Mouse (Mus musculus) intestine, embryonic 14.5 days (tissue): ENCODE results near the gene Ano2. TPM values are rescaled to one million over a fixed set of nuclear protein-coding genes. Genes with fewer than 3 reads are reported as not detected.

ENCODE experiments used
- ATAC-seq: fragments of 200-750 bp; cut with Nextera tagmentation; replicated peaks from 2 replicates; pipeline ENCODE4 v1.8.0; 2017; ENCODE audit warnings: low read depth, moderate number of reproducible peaks, moderate TSS enrichment, moderate library complexity; ENCODE audit not compliant: low FRiP score, low TSS enrichment
- DNase-seq: peaks from one replicate; pipeline ENCODE4 v3.0.0-alpha.2; 2018; ENCODE audit warnings: low spot score
- H3K27ac ChIP-seq: fragments of 300-500 bp; sonication (generic); 2 replicates; pipeline ENCODE4 v1.5.1; 2014; ENCODE audit warnings: low read depth, mild to moderate bottlenecking, control low read depth
- H3K27me3 ChIP-seq: fragments of 300-500 bp; sonication (generic); replicated peaks from 2 replicates; pipeline ENCODE4 v1.6.1; 2014; ENCODE audit warnings: low read length, control low read depth; ENCODE audit not compliant: control insufficient read depth, insufficient read depth
- H3K36me3 ChIP-seq: fragments of 300-500 bp; sonication (generic); 2 replicates; pipeline ENCODE4 v1.6.1; 2014; ENCODE audit warnings: low read length, control low read depth; ENCODE audit not compliant: control insufficient read depth, insufficient read depth
- H3K4me1 ChIP-seq: fragments of 300-500 bp; sonication (generic); replicated peaks from 2 replicates; pipeline ENCODE4 v1.6.1; 2014; ENCODE audit warnings: low read length, control low read depth, mixed read lengths; ENCODE audit not compliant: control insufficient read depth, insufficient read depth
- H3K4me2 ChIP-seq: fragments of 300-500 bp; sonication (generic); 2 replicates; pipeline ENCODE4 v1.6.1; 2014; ENCODE audit warnings: low read length
- H3K4me3 ChIP-seq: fragments of 300-500 bp; sonication (generic); 2 replicates; pipeline ENCODE4 v1.5.1; 2014; ENCODE audit warnings: low read depth, low read length, control low read depth, mixed read lengths
- H3K9ac ChIP-seq: fragments of 300-500 bp; sonication (generic); 2 replicates; pipeline ENCODE4 v1.6.1; 2014; ENCODE audit warnings: mild to moderate bottlenecking, low read length
- H3K9me3 ChIP-seq: fragments of 300-500 bp; sonication (generic); 2 replicates; pipeline ENCODE4 v1.6.1; 2016; ENCODE audit warnings: low read length, control low read depth; ENCODE audit not compliant: control insufficient read depth
- WGBS: fragments of 180-500 bp; shearing (Covaris S2); extraction: QIAGEN DNeasy Blood & Tissue Kit; methylation state at CpG from one replicate; pipeline ENCODE4 v1.1.7; 2014; 5-methylcytosine and 5-hydroxymethylcytosine counted together
- polyA plus RNA-seq: library from polyadenylated mRNA; unstranded; fragments of >200 nt; fragmentation: Nextera tagmentation; extraction: Ambion mirVana; gene quantifications from 2 replicates; pipeline ENCODE4 v1.2.1, GENCODE M21; 2014

Gene Ano2
- polyA plus RNA-seq, 1 experiment from 2014 or later: 0.50 TPM

DNA sequence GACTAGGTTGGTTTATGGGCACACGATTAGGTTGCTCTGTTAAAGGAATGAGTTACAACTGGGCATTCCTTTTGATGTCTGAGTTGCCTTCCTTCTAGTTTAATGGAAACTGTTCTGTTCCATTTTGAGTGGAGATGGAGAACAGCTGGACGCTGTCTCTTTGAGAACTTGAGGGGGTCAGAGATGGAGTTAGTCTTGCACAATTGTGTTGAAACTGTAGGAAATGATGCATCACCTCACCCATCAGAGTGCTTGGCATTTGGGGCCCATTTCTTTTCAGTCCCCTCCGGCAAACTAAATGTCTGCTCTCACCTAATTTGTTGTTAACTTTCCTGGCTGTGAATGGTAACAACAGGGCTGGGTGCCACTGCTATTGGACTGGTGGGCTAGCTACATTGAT, 151.1 kb downstream of the Ano2 start:
- no peaks in the 10 kb centered on the region for H3K4me1 ChIP-seq
- H3K27me3 ChIP-seq: no peaks in the 10 kb centered on the region
- H3K9ac ChIP-seq: no peak overlapping the region
- H3K4me3 ChIP-seq: no peak overlapping the region
- H3K9me3 ChIP-seq: no peaks in the 10 kb centered on the region
- ATAC-seq (no peak), DNase-seq (no peak)
- H3K4me2 ChIP-seq: no peak overlapping the region
- 63% methylated on average over 3 of the region's 3 CpGs for WGBS
- H3K27ac ChIP-seq: no peak overlapping the region
- no peaks in the 10 kb centered on the region for H3K36me3 ChIP-seq

DNA sequence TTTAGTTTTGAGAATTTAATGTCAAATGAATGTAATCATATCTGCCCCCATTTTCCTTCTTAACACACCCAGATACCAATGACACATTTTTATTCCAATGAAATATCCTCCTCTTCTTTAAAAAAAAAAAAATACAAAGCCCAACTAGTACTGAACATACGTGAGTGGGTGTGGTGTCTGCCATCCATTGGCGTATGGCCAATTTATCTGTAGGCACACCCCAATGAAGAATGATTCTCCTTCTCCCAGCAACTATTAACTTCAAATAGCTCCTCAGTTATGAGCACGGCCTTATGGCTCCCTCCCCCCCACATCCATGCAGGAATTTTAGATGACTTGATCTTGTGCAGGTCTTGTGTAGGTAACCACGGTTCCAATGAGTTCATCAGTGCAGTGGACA, 161.0 kb downstream of the Ano2 start:
- no peaks in the 10 kb centered on the region for H3K36me3 ChIP-seq
- no peaks in the 10 kb centered on the region for H3K4me1 ChIP-seq
- no peak for DNase-seq
- H3K9me3 ChIP-seq: no peaks in the 10 kb centered on the region
- H3K9ac ChIP-seq: no peak overlapping the region
- H3K4me3 ChIP-seq: no peak overlapping the region
- H3K27ac ChIP-seq: no peak overlapping the region
- no peak for ATAC-seq
- no peak overlapping the region for H3K4me2 ChIP-seq
- no peaks in the 10 kb centered on the region for H3K27me3 ChIP-seq
- whole genome bisulfite sequencing: 70% methylated on average over 4 of the region's 4 CpGs

DNA sequence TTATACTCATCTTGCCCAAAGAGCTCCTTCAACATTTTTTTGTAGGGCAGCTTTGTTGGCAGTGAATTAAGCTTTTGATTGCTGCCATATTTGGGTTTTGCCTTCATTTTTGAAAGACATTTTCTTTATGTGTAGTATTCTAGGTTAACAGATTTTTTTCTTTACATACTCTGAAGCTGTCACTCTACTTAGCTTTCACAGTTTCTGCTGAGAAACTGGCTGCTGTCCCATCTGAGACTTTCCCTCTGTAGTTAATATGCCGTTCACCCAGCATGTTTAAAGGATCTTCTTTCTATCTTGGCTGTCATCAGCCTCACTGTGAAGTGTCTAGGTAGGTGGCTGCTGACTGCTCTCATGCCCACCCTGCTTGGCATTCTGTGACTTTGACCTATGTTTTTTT, 168.1 kb downstream of the Ano2 start:
- Histone ChIP-seq H3K36me3 (no peaks in the 10 kb centered on the region), H3K9me3 (no peaks in the 10 kb centered on the region), H3K4me3 (no peak overlapping the region), H3K9ac (no peak overlapping the region), H3K27me3 (no peaks in the 10 kb centered on the region), H3K4me2 (no peak overlapping the region), H3K27ac (no peak overlapping the region), H3K4me1 (no peaks in the 10 kb centered on the region)
- WGBS: 82% methylated on average over 1 of the region's 1 CpGs
- no peak for DNase-seq
- ATAC-seq: no peak

DNA sequence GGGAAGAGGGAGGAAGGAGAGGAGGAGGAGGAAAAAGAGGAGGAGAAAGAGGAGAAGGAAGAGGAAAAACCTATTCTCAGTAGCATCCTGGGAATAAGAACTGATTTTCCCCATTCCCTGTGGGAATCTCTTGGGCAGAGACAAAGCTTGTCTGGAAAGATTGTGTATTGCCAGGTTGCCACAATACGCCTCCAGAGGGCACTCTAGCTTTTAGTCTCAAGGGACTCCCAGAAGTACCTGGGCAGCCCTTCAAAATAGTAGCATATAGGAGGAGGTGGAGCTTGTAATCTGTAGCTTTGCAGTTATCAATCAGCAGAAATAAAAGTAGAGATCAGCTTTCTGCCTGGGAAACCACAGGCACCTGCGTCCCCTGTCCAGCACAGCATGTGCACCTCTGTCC, 178.3 kb downstream of the Ano2 start:
- DNase-seq: peak; percentile 59
- WGBS: 24% methylated on average over 2 of the region's 2 CpGs
- no peak overlapping the region for H3K27ac ChIP-seq
- no peak overlapping the region for H3K4me3 ChIP-seq
- H3K9ac ChIP-seq: no peak overlapping the region
- no peaks in the 10 kb centered on the region for H3K9me3 ChIP-seq
- no peaks in the 10 kb centered on the region for H3K4me1 ChIP-seq
- no peak for ATAC-seq
- no peak overlapping the region for H3K4me2 ChIP-seq
- no peaks in the 10 kb centered on the region for H3K27me3 ChIP-seq
- no peaks in the 10 kb centered on the region for H3K36me3 ChIP-seq

DNA sequence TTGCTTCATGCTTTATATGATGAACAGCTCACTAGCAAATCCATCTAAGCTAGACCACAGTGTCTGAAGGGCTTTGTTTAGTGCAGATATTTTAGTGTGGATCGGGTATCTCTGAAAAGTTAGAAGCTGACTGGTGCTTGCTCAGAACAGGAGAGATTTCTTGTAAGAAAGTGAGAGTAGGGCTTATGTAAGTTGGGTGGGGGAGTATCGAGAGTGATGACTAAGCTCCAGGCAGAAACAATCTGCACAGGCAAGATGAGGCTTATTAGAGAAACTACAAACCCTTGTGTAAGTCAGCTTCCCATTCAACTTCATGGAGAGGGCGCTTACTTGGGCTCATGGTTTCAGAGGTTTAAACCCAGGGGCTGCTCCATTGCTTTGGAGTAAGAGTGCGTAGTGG, 181.3 kb downstream of the Ano2 start:
- Histone ChIP-seq H3K4me3 (no peak overlapping the region), H3K4me1 (no peaks in the 10 kb centered on the region), H3K9ac (no peak overlapping the region), H3K4me2 (no peak overlapping the region), H3K36me3 (no peaks in the 10 kb centered on the region), H3K27ac (no peak overlapping the region), H3K27me3 (no peaks in the 10 kb centered on the region), H3K9me3 (no peaks in the 10 kb centered on the region)
- ATAC-seq (no peak), DNase-seq (no peak)
- WGBS: 83% methylated on average over 4 of the region's 4 CpGs

DNA sequence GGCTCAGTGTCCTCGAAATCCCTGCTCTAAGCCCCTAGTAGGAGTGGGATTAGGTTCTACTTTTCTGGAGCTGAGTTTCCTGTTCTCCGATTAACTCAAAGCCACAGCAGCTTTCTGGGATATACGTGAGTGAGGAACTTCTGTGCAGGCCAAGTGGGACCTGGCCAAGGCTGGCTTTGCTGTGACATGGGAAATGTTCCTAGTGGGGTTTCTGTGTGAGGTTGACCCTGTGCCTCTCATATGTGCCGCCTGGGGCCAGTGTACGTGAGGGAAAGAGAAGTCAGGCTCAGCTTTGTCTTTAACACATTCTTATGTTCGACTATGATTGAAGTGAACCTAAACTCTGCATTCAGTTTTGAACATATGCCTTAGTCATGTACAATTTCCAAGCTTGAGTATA, 184.5 kb downstream of the Ano2 start:
- Histone ChIP-seq H3K4me1 (no peaks in the 10 kb centered on the region), H3K36me3 (no peaks in the 10 kb centered on the region), H3K27ac (no peak overlapping the region), H3K9me3 (no peaks in the 10 kb centered on the region), H3K27me3 (no peaks in the 10 kb centered on the region), H3K9ac (no peak overlapping the region), H3K4me2 (no peak overlapping the region), H3K4me3 (no peak overlapping the region)
- ATAC-seq (no peak), DNase-seq (no peak)
- 85% methylated on average over 6 of the region's 6 CpGs for WGBS

DNA sequence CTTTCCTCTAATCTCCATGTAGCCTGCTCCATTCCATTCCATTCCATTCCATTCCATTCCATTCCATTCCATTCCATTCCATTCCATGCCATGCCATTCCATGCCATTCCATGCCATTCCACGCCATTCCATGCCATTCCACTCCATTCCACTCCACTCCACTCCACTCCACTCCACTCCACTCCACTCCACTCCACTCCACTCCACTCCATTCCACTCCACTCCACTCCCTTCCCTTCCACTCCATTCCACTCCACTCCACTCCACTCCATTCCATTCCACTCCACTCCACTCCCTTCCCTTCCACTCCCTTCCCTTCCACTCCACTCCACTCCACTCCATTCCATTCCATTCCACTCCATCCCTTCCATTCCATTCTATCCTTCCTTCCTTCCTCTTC, 186.7 kb downstream of the Ano2 start:
- Histone ChIP-seq H3K9ac (no peak overlapping the region), H3K36me3 (no peaks in the 10 kb centered on the region), H3K27ac (no peak overlapping the region), H3K4me3 (no peak overlapping the region), H3K4me2 (no peak overlapping the region), H3K9me3 (no peaks in the 10 kb centered on the region), H3K27me3 (no peaks in the 10 kb centered on the region), H3K4me1 (no peaks in the 10 kb centered on the region)
- ATAC-seq: no peak
- WGBS: 91% methylated on average over 1 of the region's 1 CpGs
- no peak for DNase-seq

DNA sequence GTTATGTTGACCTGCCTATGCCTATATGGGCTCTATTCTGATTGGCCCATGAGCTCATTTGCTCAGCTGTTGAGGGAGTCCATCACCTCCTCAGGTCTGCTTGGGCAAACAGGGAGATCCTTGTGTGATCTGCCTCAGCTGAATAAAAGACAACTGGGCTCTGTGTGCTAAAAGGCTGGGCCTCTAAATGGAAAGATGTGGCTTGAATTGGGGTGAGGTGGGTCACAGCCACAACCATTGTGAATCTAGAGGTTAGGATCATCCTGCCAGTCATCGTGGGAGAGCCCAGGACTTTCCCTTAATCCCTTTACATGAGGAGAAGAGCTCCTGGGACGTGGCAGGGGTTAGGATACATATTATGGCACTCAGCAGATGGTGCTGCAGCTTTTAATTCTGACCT, 188.5 kb downstream of the Ano2 start:
- H3K27ac ChIP-seq: no peak overlapping the region
- H3K27me3 ChIP-seq: no peaks in the 10 kb centered on the region
- no peak overlapping the region for H3K9ac ChIP-seq
- WGBS: 78% methylated on average over 2 of the region's 2 CpGs
- no peak overlapping the region for H3K4me2 ChIP-seq
- no peak for ATAC-seq
- no peaks in the 10 kb centered on the region for H3K4me1 ChIP-seq
- no peak overlapping the region for H3K4me3 ChIP-seq
- H3K36me3 ChIP-seq: no peaks in the 10 kb centered on the region
- H3K9me3 ChIP-seq: no peaks in the 10 kb centered on the region
- DNase-seq: no peak

DNA sequence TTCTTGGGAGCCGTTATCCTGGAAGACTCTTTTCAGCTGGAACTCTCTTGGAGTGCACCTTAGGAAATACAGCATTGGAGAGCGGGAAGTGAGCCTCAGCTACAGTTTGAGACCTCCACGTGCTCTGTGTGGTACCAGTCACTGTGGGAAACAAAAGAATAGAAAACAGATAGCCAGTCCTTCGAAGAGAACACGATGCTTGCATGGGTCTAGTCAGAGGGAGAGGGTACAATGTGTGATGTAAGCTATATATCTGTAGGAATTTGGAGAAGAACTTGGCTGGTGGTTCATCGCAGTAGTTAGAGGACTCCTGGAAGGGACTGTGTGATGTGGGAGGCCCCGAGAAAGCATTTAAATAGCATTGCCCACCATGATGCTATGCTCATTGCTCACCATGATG, 189.1 kb downstream of the Ano2 start:
- H3K9me3 ChIP-seq: no peaks in the 10 kb centered on the region
- WGBS: 90% methylated on average over 7 of the region's 7 CpGs
- no peak for DNase-seq
- no peaks in the 10 kb centered on the region for H3K4me1 ChIP-seq
- H3K4me3 ChIP-seq: no peak overlapping the region
- no peak for ATAC-seq
- no peaks in the 10 kb centered on the region for H3K36me3 ChIP-seq
- no peak overlapping the region for H3K4me2 ChIP-seq
- no peaks in the 10 kb centered on the region for H3K27me3 ChIP-seq
- H3K9ac ChIP-seq: no peak overlapping the region
- no peak overlapping the region for H3K27ac ChIP-seq
